ENCODE assay signal across 13 mouse cellular contexts in the genomic region with DNA sequence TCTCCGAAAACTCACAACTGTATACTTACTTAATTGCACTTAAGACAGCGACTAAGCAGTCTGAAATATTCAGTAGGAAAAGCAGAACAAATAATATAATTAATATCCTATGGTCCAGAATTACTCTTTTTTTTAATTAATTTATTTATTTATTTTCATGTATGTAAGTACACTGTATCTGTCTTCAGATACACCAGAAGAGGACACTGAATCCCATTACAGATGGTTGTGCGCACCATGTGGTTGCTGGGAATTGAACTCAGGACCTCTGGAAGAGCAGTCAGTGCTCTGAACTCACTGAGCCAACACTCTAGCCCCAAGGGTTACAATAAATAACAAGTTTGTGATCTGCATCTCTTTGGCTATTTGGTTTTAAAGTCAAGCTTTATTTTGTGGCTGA. TPM values are rescaled to one million over a fixed set of nuclear protein-coding genes. Genes with fewer than 3 reads are reported as not detected.
DNase-seq lines count a peak whose midpoint lies in the region; ATAC-seq and TF ChIP-seq lines count a peak whose summit lies in the region.
"Had no signal": no experiment of that assay in that cellular context is flagged by ENCODE, and none has a peak within 500 bp of the region (broad histone marks: within the 10 kb centered on the region; RNA-seq: fewer than 3 reads in every experiment).

No protein-coding gene starts in this region.

- peak; percentile 33; the same call in 1 of the 2 replicates for ATAC-seq in forebrain, embryonic 15.5 days (replicated peaks)
- ATAC-seq in midbrain, postnatal 0 days (ENCODE audit: low FRiP score): peak; percentile 14; the same call in 1 of the 2 replicates

- intact Hi-C loops in left cerebral cortex, adult 2 months (cut with DNase I): loop anchor here (2.0 kb wide), 1 partner anchor 21 kb away; no protein-coding TSS in a partner anchor
- intact Hi-C loops in left cerebral cortex, postnatal 14 days (cut with DNase I): loop anchor here (1.0 kb wide), 1 partner anchor 19 kb away; no protein-coding TSS in a partner anchor
- intact Hi-C loops in gastrocnemius, adult 2 months (cut with DNase I): no loop called here

- H3K9me3 ChIP-seq in forebrain, embryonic 15.5 days: no peaks in the 10 kb centered on the region
- no peaks in the 10 kb centered on the region for H3K9me3 ChIP-seq in midbrain, postnatal 0 days (ENCODE audit: low read length)

- DNase-seq in left cerebral cortex, adult 2 months (ENCODE audit: extremely low spot score in 1 of 2, low spot score in 2 of 2): no peak
- DNase-seq in left cerebral cortex, postnatal 14 days (ENCODE audit: low spot score in 2 of 2): no peak
- peak; percentile 18 for DNase-seq in induced T-regulatory cell, adult 2 months (ENCODE audit: low read depth)
- DNase-seq in midbrain, postnatal 0 days (ENCODE audit: low spot score): no peak
- no peak for DNase-seq in gastrocnemius, adult 2 months
- no peak for DNase-seq in urinary bladder, postnatal 36 days (ENCODE audit: low spot score in 2 of 2)

- H3K4me3 ChIP-seq in left cerebral cortex, adult 2 months: peak overlapping the region; percentile 58; the same call in 1 of the 2 replicates
- H3K4me3 ChIP-seq in forebrain, embryonic 15.5 days: no peak overlapping the region; the same call in 1 of the 2 replicates
- H3K4me3 ChIP-seq in midbrain, postnatal 0 days (ENCODE audit: low read depth, low read length): peak overlapping the region; percentile 67; the same call in 1 of the 2 replicates
- H3K4me3 ChIP-seq in gastrocnemius, adult 2 months: no peak overlapping the region

- no peaks in the 10 kb centered on the region for H3K36me3 ChIP-seq in forebrain, embryonic 15.5 days
- no peaks in the 10 kb centered on the region for H3K36me3 ChIP-seq in midbrain, postnatal 0 days (ENCODE audit: insufficient read depth, low read length)

- H3K9ac ChIP-seq in forebrain, embryonic 15.5 days (replicated peaks): no peak overlapping the region
- no peak overlapping the region; the same call in 1 of the 2 replicates for H3K9ac ChIP-seq in midbrain, postnatal 0 days (replicated peaks; ENCODE audit: low read length, poor library complexity, severe bottlenecking)

- H3K4me2 ChIP-seq in forebrain, embryonic 15.5 days (replicated peaks): no peak overlapping the region
- peak overlapping the region; percentile 68 for H3K4me2 ChIP-seq in midbrain, postnatal 0 days (ENCODE audit: low read depth, low read length, poor library complexity, severe bottlenecking)

- WGBS in forebrain, embryonic 15.5 days: 91% methylated on average over 3 of the region's 3 CpGs
- 89% methylated on average over 3 of the region's 3 CpGs for WGBS in midbrain, postnatal 0 days

- H3K4me1 ChIP-seq in forebrain, embryonic 15.5 days: 0 out of 2 replicates have a peak, but pooled peaks cover 3% of the 10 kb centered on the region
- H3K4me1 ChIP-seq in midbrain, postnatal 0 days (ENCODE audit: insufficient read depth, low read length): no peaks in the 10 kb centered on the region

- no peak overlapping the region for H3K27ac ChIP-seq in left cerebral cortex, adult 2 months
- no peak overlapping the region for H3K27ac ChIP-seq in forebrain, embryonic 15.5 days (replicated peaks)
- no peak overlapping the region for H3K27ac ChIP-seq in midbrain, postnatal 0 days (ENCODE audit: low read depth, low read length)
- H3K27ac ChIP-seq in gastrocnemius, adult 2 months: no peak overlapping the region

- TF ChIP-seq CTCF in left cerebral cortex, adult 2 months (IDR thresholded peaks at IDR 0.05): no peak
- no peak for TF ChIP-seq CTCF in midbrain, postnatal 0 days (IDR thresholded peaks at IDR 0.05)
- no peak for TF ChIP-seq CTCF in gastrocnemius, adult 2 months (IDR thresholded peaks at IDR 0.05)

- no peaks in the 10 kb centered on the region for H3K27me3 ChIP-seq in forebrain, embryonic 15.5 days
- H3K27me3 ChIP-seq in midbrain, postnatal 0 days (ENCODE audit: insufficient read depth, low read length): no peaks in the 10 kb centered on the region

RNA-seq across cellular contexts. Expression of a gene that starts 0.4 kb away (rescaled TPM):
- total RNA-seq in left cerebral cortex, adult 2 months (2021): 1 to 10 TPM; 6.2 to 7.0 TPM
- total RNA-seq in left cerebral cortex, postnatal 14 days (2021): 1 to 10 TPM; 8.4 to 9.3 TPM
- polyA plus RNA-seq in forebrain, embryonic 15.5 days (2015; fragmentation: Nextera tagmentation; extraction: Ambion mirVana): 9.7 and 11.3 TPM in 2 replicates
- total RNA-seq in midbrain, postnatal 0 days (2014; rRNA removed): 30.6 and 34.9 TPM in 2 replicates
- polyA plus RNA-seq in midbrain, postnatal 0 days (2015; fragmentation: Nextera tagmentation; extraction: Ambion mirVana): 22.2 and 23.7 TPM in 2 replicates
- not detected for total RNA-seq in gastrocnemius, adult 2 months (2021)
- total RNA-seq: heart, postnatal 25 days; MEL had no signal
- polyA plus RNA-seq: spleen, adult 2 months had no signal

RNA-seq across cellular contexts. Expression of a gene that starts 34.1 kb away (rescaled TPM):
- total RNA-seq in left cerebral cortex, adult 2 months (2021): not detected
- not detected for total RNA-seq in left cerebral cortex, postnatal 14 days (2021)
- not detected in 2 replicates for polyA plus RNA-seq in forebrain, embryonic 15.5 days (2015; fragmentation: Nextera tagmentation; extraction: Ambion mirVana)
- total RNA-seq in midbrain, postnatal 0 days (2014; rRNA removed): not detected in 2 replicates
- not detected in 2 replicates for polyA plus RNA-seq in midbrain, postnatal 0 days (2015; fragmentation: Nextera tagmentation; extraction: Ambion mirVana)
- not detected for total RNA-seq in gastrocnemius, adult 2 months (2021)
- total RNA-seq: adrenal gland, adult 8-10 months; heart, postnatal 25 days; layer of hippocampus, postnatal 36 days; MEL had no signal
- polyA plus RNA-seq: spleen, adult 2 months had no signal

RNA-seq across cellular contexts. Expression of a gene that starts 40.9 kb away (rescaled TPM):
- total RNA-seq in left cerebral cortex, adult 2 months (2021): 10 to 100 TPM; 64.0 to 72.0 TPM
- total RNA-seq in left cerebral cortex, postnatal 14 days (2021): 10 to 100 TPM; 58.9 to 68.2 TPM
- 68.8 and 75.8 TPM in 2 replicates for polyA plus RNA-seq in forebrain, embryonic 15.5 days (2015; fragmentation: Nextera tagmentation; extraction: Ambion mirVana)
- total RNA-seq in midbrain, postnatal 0 days (2014; rRNA removed): 60.1 and 81.0 TPM in 2 replicates
- 60.9 and 62.7 TPM in 2 replicates for polyA plus RNA-seq in midbrain, postnatal 0 days (2015; fragmentation: Nextera tagmentation; extraction: Ambion mirVana)
- 10 to 100 TPM; 19.9 to 22.5 TPM for total RNA-seq in gastrocnemius, adult 2 months (2021)

RNA-seq across cellular contexts. Expression of a gene that starts 41.0 kb away (rescaled TPM):
- under 1 TPM in 1 of 2 experiments, not detected in 1; 0.63 TPM for total RNA-seq in left cerebral cortex, adult 2 months (2021)
- total RNA-seq in left cerebral cortex, postnatal 14 days (2021): not detected
- polyA plus RNA-seq in forebrain, embryonic 15.5 days (2015; fragmentation: Nextera tagmentation; extraction: Ambion mirVana): 1.7 and 2.7 TPM in 2 replicates
- not detected in 2 replicates for total RNA-seq in midbrain, postnatal 0 days (2014; rRNA removed)
- 0.52 TPM in 1 of 2 replicates, not detected in the other for polyA plus RNA-seq in midbrain, postnatal 0 days (2015; fragmentation: Nextera tagmentation; extraction: Ambion mirVana)
- total RNA-seq in gastrocnemius, adult 2 months (2021): under 1 TPM in 1 of 2 experiments, not detected in 1; 0.42 TPM
- total RNA-seq: MEL; neutrophil, adult 5-6 weeks had no signal

Comparison
In these comparisons a context has a peak if more than half of its experiments do, and no peak if none do; other contexts are left out.
1. H3K4me3 ChIP-seq: peak in left cerebral cortex, adult 2 months (single experiment) and midbrain, postnatal 0 days (single experiment); none in forebrain, embryonic 15.5 days (single experiment) and gastrocnemius, adult 2 months (single experiment).
2. RNA of a gene that starts 0.4 kb away (total RNA-seq): 30.6 to 34.9 TPM in midbrain, postnatal 0 days, 8.4 to 9.3 TPM in left cerebral cortex, postnatal 14 days and 6.2 to 7.0 TPM in left cerebral cortex, adult 2 months; not detected in gastrocnemius, adult 2 months; every median in the first group is over 4 times any median in the second.